ENCODE assay signal across 8 mouse cellular contexts in genomic region chr12:55354904-55355303, GRCm38 (mm10). TPM values are rescaled to one million over a fixed set of nuclear protein-coding genes. Genes with fewer than 3 reads are reported as not detected.
A peak's percentile ranks its signal among the peaks of the same experiment; 100 is the strongest.
DNase-seq lines count a peak whose midpoint lies in the region; ATAC-seq and TF ChIP-seq lines count a peak whose summit lies in the region.

No protein-coding gene starts in this region.

- peak; percentile 83 for TF ChIP-seq CTCF in layer of hippocampus, adult 2 months (conservative IDR thresholded peaks at IDR 0.05)

- no peak overlapping the region for H3K9ac ChIP-seq in heart, embryonic 11.5 days (ENCODE audit: low read depth, low read length)

- H3K4me3 ChIP-seq in heart, embryonic 11.5 days (ENCODE audit: low read depth, low read length) = no peak overlapping the region
- no peak overlapping the region for H3K4me3 ChIP-seq in layer of hippocampus, adult 2 months

- no peak overlapping the region for H3K4me2 ChIP-seq in heart, embryonic 11.5 days

- WGBS in heart, embryonic 11.5 days (ENCODE audit: insufficient replicate concordance) = 59% methylated on average over 4 of the region's 4 CpGs

- no peaks in the 10 kb centered on the region for H3K36me3 ChIP-seq in heart, embryonic 11.5 days (ENCODE audit: control insufficient read depth, insufficient read depth, low read length)

- no peaks in the 10 kb centered on the region for H3K27me3 ChIP-seq in heart, embryonic 11.5 days (ENCODE audit: control insufficient read depth, insufficient read depth, low read length)

- H3K4me1 ChIP-seq in heart, embryonic 11.5 days (ENCODE audit: control insufficient read depth, insufficient read depth, low read length) = no peaks in the 10 kb centered on the region

- DNase-seq in heart, adult 8-10 months (ENCODE audit: low spot score) = peak; percentile 55
- peak; percentile 57 for DNase-seq in ZHBTc4 (ENCODE audit: low read depth, low spot score)
- DNase-seq in embryo, embryonic 10 days (ENCODE audit: low spot score) = peak; percentile 64
- DNase-seq in layer of hippocampus, adult 2 months (ENCODE audit: low spot score in 2 of 2) = peak; percentile 16 to 28
- DNase-seq in mesoderm, embryonic 11.5 days (ENCODE audit: low read depth, low spot score) = peak; percentile 43
- peak; percentile 60 for DNase-seq in thymus, postnatal 4 days

- no peak for ATAC-seq in heart, embryonic 11.5 days (replicated peaks; ENCODE audit: insufficient number of reproducible peaks, low FRiP score, low TSS enrichment)
- ATAC-seq in hematopoietic stem cell, adult 5-6 weeks (replicated peaks in 1 of 2; ENCODE audit: insufficient read depth in 1 of 2, low FRiP score in 2 of 2, low TSS enrichment in 1 of 2, low read depth in 1 of 2, poor library complexity in 2 of 2, severe bottlenecking in 2 of 2) = peak; percentile 49 to 77; a peak in 3 of 4 replicates

- H3K27ac ChIP-seq in heart, embryonic 11.5 days (ENCODE audit: low read depth, low read length) = no peak overlapping the region
- H3K27ac ChIP-seq in layer of hippocampus, adult 2 months = no peak overlapping the region

- H3K9me3 ChIP-seq in heart, embryonic 11.5 days (replicated peaks; ENCODE audit: control insufficient read depth, low read length) = no peaks in the 10 kb centered on the region

RNA-seq across cellular contexts. Expression of gene Psma6, which starts 29.1 kb away (rescaled TPM):
- total RNA-seq in heart, adult 8-10 months (2022) = 100 to 1,000 TPM; 149 to 159 (median 156) TPM
- 336 and 340 TPM in 2 replicates for polyA plus RNA-seq in heart, embryonic 11.5 days (2014; fragmentation: Nextera tagmentation; extraction: Ambion mirVana)
- total RNA-seq in hematopoietic stem cell, adult 5-6 weeks (2017) = 263 and 280 TPM in 2 replicates
- 100 to 1,000 TPM; 128 to 146 TPM for total RNA-seq in layer of hippocampus, adult 2 months (2021)

RNA-seq across cellular contexts. Expression of gene Ppp2r3c, which starts 52.1 kb away (rescaled TPM):
- 10 to 100 TPM in 1 of 4 experiments, 1 to 10 TPM in 3; 8.4 to 10.9 (median 9.3) TPM for total RNA-seq in heart, adult 8-10 months (2022)
- 14.1 and 16.7 TPM in 2 replicates for polyA plus RNA-seq in heart, embryonic 11.5 days (2014; fragmentation: Nextera tagmentation; extraction: Ambion mirVana)
- 26.2 and 30.3 TPM in 2 replicates for total RNA-seq in hematopoietic stem cell, adult 5-6 weeks (2017)
- 10 to 100 TPM; 12.8 to 16.2 TPM for total RNA-seq in layer of hippocampus, adult 2 months (2021)

RNA-seq across cellular contexts. Expression of gene 1110008L16Rik, which starts 55.5 kb away (rescaled TPM):
- 10 to 100 TPM; 10.3 to 14.4 (median 12.2) TPM for total RNA-seq in heart, adult 8-10 months (2022)
- polyA plus RNA-seq in heart, embryonic 11.5 days (2014; fragmentation: Nextera tagmentation; extraction: Ambion mirVana) = 10.8 and 12.6 TPM in 2 replicates
- 25.1 and 29.5 TPM in 2 replicates for total RNA-seq in hematopoietic stem cell, adult 5-6 weeks (2017)
- total RNA-seq in layer of hippocampus, adult 2 months (2021) = 1 to 10 TPM; 9.3 to 9.7 TPM
